Mouse (Mus musculus): ENCODE measurements at regions not wholly inside any gene's neighbourhood (a gene's known extent, or its start where the extent isn't known, plus 50 kb on each side); places are given as distances from the start of the nearest gene placed in this dataset.

- no peak for DNase-seq (ENCODE audit: low read depth)
Observed at GRCm38 (mm10) chr5:100982573-100982936, 137.0 kb downstream of the Gpat3 start.

- DNase-seq (ENCODE audit: low read depth) = no peak
Observed at GRCm38 (mm10) chr5:100981849-100982572, 136.5 kb downstream of the Gpat3 start.

GRCm38 (mm10) chr5:100976736-100977135 lies 131.2 kb downstream of the Gpat3 start:
- no peak for DNase-seq (ENCODE audit: low read depth)

GRCm38 (mm10) chr5:100951210-100951609 lies 105.7 kb downstream of the Gpat3 start:
- no peak for DNase-seq (ENCODE audit: low read depth)
